Mouse (Mus musculus) kidney, adult 2 months (tissue): ENCODE measurements at regions not wholly inside any gene's neighbourhood (a gene's known extent, or its start where the extent isn't known, plus 50 kb on each side); places are given as distances from the start of the nearest gene placed in this dataset.
"Not testable (repeated sequence)": the region's sequence is repeated elsewhere in the genome, so short reads cannot be mapped to it uniquely, and the experiment has no call there.

ENCODE experiments used
- DNase-seq: peaks from one replicate; pipeline ENCODE4 v3.0.0; 2021
- H3K27ac ChIP-seq: fragments of 200-500 bp; 2 replicates; pipeline ENCODE4 v1.5.1; 2012; ENCODE audit warnings: low read depth, low read length, control low read depth, inconsistent platforms; ENCODE audit not compliant: insufficient read depth
- H3K27me3 ChIP-seq: fragments of 200-500 bp; replicated peaks from 2 replicates; pipeline ENCODE4 v1.6.1; 2012; ENCODE audit warnings: mild to moderate bottlenecking, moderate library complexity, low read length, inconsistent platforms; ENCODE audit not compliant: control insufficient read depth, insufficient read depth
- H3K36me3 ChIP-seq: fragments of 200-500 bp; 2 replicates; pipeline ENCODE4 v1.6.1; 2012; ENCODE audit warnings: mild to moderate bottlenecking, moderate library complexity, low read length, inconsistent platforms; ENCODE audit not compliant: control insufficient read depth, insufficient read depth
- H3K4me1 ChIP-seq: fragments of 200-500 bp; 2 replicates; pipeline ENCODE4 v1.6.1; 2011; ENCODE audit warnings: low read length; ENCODE audit not compliant: control insufficient read depth, insufficient read depth
- H3K4me3 ChIP-seq: fragments of 200-500 bp; 2 replicates; pipeline ENCODE4 v1.5.1; 2011; ENCODE audit warnings: mild to moderate bottlenecking, low read depth, low read length, control low read depth; ENCODE audit not compliant: insufficient read depth
- CTCF ChIP-seq: fragments of 200-500 bp; conservative IDR thresholded peaks from 2 replicates; pipeline ENCODE4 v1.5.1; 2011; ENCODE audit warnings: low read depth, mild to moderate bottlenecking, control low read depth, low read length, moderate library complexity, mixed read lengths; ENCODE audit not compliant: insufficient read depth, insufficient read length
- POLR2A ChIP-seq: fragments of 200-500 bp; IDR thresholded peaks from one replicate; pipeline ENCODE4 v1.6.1; 2011; ENCODE audit warnings: low read depth, low read length, control low read depth
- WGBS: fragments of 180-500 bp; shearing (Covaris S2); methylation state at CpG from one replicate; pipeline ENCODE4 v1.1.7; 2018; 5-methylcytosine and 5-hydroxymethylcytosine counted together

DNA sequence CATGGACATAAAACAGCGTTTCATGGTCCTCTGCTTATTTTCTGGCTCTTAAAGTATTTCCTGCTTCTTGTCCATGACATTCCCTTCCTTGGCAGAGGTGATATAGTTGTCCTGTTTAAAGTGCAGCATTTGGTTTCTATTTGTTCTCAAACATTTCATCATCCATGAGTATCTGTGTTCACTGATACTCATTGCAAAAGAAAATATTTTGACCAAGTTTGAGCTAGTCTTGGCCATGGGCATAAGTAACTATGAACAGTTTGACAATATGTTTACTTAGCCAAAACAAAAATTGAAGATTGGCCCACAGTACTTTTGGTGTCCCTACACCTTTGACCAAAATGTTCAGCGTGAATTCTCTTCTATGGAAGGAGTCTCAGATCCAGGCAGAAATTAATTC lies 58.7 kb upstream of the 2310057J18Rik start:
- H3K36me3 ChIP-seq, H3K4me3 ChIP-seq, DNase-seq, H3K27me3 ChIP-seq, H3K27ac ChIP-seq, H3K4me1 ChIP-seq: not testable (repeated sequence)
- WGBS: 63% methylated on average over 2 of the region's 2 CpGs

DNA sequence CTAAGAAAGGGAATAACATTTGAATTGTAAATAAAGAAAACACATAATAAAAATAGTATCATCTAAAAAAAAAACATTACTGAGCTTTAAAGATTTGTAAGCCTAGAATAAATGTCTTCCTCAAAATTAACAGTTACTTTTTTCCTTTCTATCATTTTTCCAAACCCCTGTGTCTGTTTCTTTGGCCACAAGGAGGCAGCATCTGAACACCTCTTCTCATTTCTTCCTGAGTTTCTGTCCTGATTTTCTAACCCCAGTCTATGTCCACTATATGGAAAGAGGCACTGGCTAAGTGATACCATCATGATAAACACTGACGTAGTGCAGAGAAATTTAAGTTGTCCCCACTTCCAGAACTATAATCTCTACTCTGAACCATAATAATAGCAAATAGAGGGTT lies 55.8 kb upstream of the Soga3 start:
- 16% methylated on average over 1 of the region's 1 CpGs for WGBS
- no peak overlapping the region for H3K4me3 ChIP-seq
- no peaks in the 10 kb centered on the region for H3K4me1 ChIP-seq
- no peak for TF ChIP-seq CTCF
- TF ChIP-seq POLR2A: no peak
- H3K36me3 ChIP-seq: no peaks in the 10 kb centered on the region
- H3K27me3 ChIP-seq: no peaks in the 10 kb centered on the region
- DNase-seq: peak; percentile 6
- no peak overlapping the region for H3K27ac ChIP-seq
